Mouse (Mus musculus) thymus, postnatal 10 days (tissue): ENCODE results near the gene Dbi.

Source experiments
- DNase-seq, 2 experiments: peaks; one replicate each; pipeline ENCODE4 v3.0.0; 2021; ENCODE audit warnings: low spot score in 2 of 2

The Dbi gene

DNA sequence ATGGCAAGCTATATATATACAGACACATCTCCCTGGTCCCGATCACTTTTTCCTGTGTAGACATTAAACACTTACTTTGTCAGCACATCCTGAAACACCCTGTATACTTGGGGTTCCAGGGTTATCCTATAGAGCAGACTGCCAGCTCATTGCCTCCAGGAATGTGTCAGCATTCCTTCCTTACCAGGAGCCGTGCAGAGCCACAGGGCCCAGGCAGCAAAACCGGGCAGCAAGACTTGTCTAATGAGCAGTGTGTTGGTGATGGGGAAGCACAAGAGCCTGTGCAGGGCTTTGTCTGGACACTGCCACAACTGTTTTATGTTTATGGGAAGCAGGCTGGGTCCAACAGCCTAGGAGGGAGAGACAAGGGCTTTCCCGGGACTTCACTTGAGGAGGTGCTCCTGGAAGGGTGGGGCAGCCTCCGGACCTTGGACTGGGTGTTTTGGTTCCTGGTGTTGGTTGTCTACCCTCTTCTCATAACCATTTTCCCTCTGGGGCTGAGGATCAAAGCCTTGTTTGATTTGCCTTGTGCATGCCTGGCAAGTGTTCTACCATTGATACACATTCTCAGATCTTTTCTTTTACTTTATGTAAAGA, 36.9 kb downstream of the Dbi start:
- DNase-seq, result no peak

DNA sequence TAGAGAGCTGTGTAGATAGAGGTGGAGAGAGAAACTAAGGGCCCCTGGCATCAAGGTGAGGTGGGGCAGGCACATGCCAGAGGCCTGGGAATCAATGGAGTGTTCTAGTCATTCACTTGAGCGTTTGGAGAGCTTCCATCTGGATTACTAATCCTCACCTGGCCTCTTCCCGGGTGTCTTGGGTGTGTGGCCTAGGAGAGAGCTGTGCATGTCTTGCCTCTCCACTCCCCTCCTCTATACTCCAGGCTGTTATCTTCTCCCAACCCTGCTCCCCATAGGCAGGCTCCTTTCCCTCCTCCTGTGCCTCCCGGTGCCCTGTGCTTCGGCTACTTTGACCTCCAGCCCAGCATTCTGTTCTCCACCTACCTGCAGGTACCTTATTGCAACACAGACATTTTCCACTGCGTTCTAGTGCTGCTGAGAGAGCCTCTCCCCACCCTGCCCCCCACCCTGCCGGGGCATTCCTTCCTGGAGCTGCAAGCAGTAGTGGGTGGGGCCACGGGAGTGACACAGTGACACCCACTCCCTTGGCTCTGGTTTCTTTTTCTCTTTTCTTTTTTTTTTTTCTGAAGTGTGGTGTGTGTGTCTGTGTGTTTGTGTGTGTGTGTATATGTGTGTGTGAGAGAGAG, 37.8 kb downstream of the Dbi start:
- no peak for DNase-seq

DNA sequence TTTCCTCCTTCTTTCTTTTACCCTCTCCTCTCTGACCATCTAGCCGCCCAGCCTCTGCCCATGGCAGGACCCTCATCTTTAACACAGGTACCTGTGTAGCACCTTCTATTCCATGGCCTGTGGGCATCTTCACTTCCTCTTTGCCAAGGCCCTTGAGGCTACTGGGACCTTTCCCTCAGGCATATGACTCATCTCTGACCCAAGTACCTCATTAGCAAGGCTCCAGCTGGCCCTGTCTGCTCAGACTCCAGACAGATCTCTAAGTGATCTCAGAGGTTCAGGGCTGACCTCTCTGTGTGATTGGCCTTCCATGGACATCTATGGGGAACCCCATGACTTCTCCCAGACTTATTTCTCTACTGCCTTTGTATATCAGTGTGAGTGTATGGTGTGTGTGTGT, 40.2 kb downstream of the Dbi start:
- no peak for DNase-seq

DNA sequence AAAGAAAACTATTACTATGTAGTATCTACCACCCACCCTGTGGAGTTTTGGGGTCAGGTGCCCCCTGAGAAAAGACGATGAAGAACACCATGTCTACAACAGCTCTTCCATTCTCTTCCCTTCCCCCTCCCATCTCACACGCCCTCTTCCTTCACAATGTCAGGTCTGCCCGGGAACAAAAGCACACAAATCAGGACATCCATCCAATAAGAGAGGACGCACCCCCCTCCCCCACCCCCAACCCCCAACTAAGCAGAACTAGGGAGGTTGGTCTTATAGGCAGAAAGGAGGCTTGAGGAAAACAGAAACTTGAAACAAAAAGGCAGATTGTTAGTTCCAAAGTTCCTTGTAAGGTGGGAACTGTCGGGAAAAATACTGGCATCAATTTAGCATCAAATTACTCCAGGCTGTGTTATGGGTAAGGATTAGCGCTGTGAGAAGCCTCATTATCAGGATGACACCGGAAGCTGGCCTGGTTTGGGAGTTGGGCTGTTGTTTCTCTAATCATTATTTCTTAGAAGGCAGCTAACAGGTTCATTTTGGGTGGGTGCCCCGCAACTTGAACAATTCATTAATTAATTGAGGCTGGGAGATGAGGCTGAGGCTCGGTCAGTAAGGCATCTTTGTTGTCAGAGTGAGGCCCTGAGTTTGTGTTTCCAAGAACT, 43.0 kb downstream of the Dbi start:
- no peak for DNase-seq

DNA sequence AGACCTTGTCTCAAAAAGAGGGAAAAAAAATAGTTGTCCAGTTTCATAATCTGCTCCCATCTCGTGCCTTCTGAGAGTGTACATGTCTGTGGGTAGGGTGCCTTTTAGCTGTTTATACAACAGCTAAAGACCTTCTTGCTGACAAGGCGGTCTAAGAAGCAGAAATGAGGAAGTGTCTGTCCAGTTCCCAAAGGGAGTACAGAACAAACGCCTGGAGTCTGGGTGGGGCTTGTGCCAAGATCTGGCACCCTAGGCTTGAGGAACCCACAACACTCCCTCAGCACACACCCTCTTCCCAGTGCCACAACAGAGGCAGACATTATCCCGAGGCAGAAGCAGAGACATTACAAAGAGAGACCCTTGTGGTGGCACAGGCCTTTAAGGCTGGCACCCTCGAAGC, 45.4 kb downstream of the Dbi start:
- no peak for DNase-seq

DNA sequence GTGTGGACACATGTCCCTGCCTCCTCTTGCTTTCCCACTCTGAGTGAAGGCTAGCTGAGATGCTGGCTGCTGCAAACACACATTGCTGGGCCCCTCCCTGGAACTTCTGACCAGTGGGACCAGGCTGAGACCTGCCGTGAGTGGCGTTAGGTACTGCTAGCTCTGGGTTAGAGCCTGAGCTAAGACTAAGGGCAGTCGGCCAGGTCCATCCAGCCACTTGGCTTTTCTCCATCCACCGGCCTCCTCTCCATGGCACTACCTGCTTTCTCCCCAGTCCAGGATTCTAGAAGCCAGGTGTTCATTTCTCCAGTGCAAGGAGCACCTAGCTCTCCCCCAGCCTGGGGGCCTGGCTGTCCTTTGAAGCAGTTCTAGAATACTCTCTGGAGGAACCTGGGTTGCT, 45.9 kb downstream of the Dbi start:
- DNase-seq, result no peak

DNA sequence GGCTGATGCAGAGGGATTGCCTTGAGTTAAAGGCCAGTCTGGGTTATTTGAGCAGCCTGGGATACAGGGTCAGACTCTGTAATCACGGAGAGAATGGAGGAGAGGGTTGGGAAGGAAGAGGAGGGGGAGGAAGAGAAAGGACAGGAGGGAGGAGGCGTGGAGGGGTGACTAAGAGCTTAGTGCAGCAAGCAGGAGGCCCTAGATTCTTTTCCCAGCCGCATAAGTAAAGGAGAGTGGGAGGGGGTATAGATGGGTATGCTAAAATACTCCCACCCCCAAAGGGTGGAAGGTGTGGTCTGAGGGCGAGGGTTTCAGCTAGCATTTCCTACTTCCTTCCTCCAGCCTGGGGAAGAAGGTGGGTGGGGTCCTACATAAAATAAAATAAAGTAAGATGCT, 46.6 kb downstream of the Dbi start:
- DNase-seq, result no peak

DNA sequence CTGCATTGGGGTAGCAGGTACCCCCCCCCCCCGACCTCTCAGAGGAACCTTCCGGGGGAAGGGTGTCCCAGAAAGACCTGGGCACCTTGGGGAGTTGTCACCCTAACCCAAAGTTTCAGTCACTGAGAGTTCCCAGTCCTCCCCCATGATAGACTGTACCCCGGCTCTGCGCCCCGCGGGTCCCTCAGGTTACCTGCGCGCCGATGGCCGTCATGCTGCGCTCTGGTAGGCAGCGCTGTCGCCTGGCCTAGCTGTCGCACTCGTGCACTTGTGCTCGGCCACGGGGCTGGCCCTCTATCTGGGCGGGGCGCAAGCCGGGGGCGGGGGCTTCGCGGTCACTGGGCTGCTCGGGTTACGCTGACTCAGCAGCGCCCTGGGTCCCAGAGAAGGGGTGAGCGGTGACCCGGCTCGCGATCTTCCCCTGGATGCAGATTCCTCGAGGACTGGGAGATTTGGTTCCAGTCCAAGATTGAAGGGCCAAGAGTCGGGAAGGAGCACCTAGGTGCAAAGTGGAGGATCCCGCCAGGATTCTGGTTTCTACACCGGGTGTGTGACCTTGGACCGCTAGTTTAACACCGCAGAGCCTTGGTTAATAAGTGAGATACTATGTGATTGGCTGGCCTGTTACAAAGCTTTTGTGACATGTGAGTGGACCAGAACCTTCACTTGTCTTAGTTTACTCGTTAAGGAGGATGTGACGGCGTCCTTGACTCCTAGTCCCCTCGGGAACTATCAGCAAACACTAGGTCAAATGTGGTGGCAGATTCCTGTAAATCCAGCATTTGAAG, 47.2 kb downstream of the Dbi start, which contains the start of gene Tmem37:
TSS of gene Tmem37 (minus strand) at position 556 of the 788 bp plus-strand sequence.
- DNase-seq, result no peak

DNA sequence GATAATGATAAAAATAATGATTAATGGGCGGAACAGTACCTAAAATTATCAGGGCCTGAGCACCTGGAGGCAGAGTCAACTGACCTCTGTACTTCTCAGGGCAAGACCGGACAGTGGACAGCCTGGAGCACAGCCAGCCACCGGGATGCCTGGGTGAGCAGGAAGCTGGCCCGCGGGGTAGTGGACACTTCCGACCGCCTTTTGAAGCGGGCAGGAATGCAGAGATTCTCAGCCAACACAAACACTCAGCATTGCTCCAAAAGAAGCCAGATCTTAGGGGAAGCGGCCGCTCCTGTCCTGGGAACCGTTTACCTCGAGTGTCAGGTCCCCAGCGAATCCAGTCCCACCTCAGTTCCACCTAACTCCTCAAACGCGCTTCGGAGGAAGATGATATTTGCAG, 48.0 kb downstream of the Dbi start:
- no peak for DNase-seq

DNA sequence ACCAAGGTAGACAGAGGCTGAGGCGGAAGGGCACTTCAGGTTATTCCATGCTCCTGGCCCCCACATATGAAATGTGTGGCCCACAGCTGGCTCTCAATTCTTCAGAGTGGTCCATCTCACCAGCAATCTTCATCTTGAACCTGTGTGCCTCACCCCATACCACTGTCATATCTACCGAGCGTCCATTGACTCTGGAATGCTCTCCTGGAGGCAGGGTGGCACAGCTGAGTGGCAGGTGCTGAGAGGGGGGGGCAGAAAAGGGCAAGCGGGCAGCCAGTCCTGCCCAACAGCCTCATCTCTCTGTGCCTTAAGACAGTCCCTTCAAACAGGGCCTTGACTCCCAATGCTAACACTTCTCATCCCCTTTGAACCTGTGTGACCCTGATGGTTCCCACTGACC, 49.7 kb downstream of the Dbi start:
- no peak for DNase-seq

DNA sequence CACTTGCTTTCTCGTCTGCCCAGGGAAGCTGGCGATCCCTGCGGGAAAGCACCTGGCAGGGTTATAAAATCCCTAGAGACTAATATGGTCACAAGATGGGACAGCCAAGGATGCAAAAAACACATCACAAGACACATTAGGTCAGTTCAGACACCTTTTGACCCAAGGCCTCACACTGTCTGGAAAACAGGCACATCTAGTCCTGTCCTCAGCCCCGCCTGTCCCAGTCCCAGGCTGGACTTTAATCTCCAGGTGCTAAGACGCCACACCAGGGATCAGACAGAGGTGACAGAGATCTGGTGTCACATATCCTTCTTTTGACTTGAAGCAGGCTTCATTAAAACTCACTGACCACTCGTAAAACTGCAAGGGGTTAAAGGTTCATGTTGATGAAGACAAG, 50.7 kb downstream of the Dbi start:
- no peak for DNase-seq

DNA sequence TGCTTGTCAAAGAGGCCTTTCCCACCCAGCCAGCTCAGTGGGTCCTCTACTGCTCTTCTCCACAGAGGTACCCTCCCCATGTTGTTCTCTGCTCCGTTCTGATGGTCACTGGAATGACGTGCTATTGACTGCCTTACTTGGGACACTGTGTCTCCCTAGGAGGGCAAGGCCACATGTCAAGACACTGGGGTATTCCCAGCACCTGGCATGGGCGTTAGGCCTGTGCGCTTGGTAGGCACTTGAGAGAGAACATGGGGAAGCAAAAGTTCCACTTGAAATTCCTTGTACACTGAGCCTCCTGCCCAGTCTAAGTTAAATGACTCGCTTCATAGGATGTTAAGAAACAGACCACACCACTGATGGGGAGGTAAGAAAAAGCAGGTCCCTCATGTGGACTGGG, 51.8 kb downstream of the Dbi start:
- DNase-seq, result no peak

DNA sequence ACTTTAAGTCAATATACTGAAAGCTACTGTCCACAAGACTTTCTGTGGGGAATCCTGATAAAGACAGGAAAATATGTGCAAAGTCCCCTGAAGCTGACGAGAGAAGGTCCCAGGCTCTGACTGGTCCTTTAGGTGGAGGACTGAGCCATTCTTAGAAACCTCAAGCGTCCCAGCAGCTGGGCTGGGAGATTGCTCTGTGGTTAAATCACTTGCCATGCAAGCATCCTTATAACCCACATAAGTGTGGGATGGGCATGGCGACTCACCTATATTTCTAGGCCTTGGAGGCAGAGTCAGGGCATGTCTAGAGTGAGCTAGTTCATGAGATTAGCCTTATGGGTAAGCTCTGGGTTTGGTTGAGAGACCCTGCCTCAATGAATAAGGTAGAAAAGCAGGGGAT, 54.3 kb downstream of the Dbi start:
- no peak for DNase-seq

DNA sequence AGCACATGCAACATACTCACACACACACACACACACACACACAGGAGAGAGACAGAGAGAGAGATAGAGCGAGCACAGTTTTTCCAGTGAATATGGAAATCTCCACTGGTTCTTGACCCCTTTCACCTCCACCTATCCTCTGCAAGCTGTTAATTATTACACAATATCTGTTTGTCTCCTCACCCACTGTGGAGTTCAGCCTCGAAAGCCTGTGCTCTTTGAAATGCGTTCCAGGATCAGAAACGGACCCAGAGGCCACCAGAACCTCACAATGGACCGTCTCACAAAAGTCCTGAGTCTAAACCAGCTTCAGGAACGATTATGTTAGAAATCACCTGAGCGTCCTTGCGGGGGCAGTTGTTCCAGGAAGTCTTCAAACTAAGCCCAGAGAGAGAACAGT, 54.7 kb downstream of the Dbi start:
- DNase-seq, result no peak

DNA sequence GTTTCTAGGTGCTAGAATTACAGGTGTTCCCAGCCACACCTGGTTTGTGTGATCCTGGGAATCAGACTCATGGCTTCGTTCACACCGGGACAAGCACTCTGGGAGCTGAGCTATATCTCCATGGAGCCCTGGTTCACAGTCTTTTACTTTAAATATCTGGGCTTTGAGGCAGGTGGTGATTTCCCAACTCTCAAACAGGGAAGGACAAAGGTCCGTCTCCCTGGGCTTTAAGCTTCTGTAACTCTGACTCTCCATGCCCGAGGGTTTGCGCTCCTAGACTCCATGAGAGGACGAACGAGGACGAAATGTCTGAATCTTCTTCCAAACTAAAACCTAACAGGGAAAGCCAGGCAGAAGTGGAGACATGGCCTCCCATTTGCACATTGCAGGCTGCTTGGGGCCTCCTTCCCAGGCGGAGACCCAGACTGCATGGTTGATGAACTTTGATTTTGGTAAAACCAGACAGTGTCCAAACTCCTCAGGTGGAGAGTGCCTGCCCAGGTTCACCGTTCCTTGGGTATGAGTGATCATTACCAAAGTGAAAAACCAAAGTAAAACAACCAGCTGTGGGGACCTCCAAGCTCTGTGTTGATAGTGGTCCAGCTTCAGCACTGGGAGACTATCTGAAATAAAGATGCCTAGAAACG, 56.7 kb downstream of the Dbi start:
- DNase-seq, result no peak
